Mouse (Mus musculus): ENCODE data around the gene Folr2.

Gene Folr2

DNA sequence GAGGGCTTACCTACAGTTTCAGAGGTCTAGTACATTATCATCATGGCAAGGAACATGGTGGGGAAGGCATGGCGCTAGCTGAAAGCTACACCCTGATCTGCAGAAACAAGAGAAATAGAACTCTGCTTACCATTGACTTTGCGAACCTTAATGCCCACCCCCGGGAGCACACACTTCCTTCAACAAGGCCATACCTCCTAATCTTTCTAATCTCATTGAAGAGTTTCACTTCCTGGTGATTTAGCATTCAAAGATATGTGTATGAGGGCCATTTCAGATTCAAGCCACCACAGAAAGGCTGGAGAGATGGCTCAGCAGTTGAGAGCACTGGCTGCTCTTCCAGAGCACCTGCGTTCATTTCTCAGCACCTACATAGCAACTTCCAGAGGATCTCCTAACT is at the start of gene Folr2:
Folr2 (minus strand) TSS at position 101 of the 400 bp plus-strand sequence.
- no peak for DNase-seq (ENCODE audit: low read depth, low spot score)

DNA sequence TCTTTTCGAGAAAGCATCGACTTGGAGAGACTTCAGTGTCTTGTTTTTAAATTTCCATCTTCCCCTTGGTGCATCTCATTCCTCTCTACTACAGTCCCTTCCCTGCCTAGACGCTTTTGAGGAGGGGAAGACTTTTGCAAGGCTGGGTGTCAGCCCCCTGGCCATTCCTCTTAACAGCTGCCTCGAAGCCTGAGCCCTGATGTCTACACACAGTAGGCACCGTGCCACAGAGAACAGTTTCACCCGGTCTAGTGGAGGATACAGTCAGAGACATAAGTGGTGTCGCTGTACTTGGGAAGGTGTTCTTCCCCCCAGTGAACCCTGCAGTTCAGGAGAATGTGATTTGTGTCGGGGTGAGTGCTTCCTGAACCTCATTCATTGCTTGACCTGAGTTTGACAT is 49.7 kb upstream of the Folr2 start:
- no peak for DNase-seq (ENCODE audit: low read depth, low spot score)

DNA sequence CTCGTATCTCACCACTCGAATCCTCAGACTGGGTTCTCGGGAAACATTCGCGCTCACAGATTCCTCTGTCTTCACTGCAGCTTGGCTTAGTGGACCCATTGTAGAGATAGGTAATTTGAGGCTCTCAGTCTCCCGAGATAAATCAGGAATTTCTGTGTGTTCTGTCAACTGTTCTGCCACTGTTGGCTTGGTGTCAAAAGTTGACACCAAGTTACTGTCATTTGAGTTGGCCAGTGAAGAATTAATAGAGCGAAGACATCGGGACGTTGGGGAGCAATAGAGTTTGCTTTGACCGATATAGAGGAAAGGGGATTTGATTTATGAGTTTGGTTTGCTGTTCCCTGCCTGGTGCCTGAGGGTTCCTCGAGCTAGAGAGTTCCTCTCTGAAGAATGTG is 49.3 kb upstream of the Folr2 start, which contains the start of gene Tomt:
Tomt (minus strand) TSS at position 73 of the 395 bp plus-strand sequence.
- DNase-seq (ENCODE audit: low read depth, low spot score) = no peak

DNA sequence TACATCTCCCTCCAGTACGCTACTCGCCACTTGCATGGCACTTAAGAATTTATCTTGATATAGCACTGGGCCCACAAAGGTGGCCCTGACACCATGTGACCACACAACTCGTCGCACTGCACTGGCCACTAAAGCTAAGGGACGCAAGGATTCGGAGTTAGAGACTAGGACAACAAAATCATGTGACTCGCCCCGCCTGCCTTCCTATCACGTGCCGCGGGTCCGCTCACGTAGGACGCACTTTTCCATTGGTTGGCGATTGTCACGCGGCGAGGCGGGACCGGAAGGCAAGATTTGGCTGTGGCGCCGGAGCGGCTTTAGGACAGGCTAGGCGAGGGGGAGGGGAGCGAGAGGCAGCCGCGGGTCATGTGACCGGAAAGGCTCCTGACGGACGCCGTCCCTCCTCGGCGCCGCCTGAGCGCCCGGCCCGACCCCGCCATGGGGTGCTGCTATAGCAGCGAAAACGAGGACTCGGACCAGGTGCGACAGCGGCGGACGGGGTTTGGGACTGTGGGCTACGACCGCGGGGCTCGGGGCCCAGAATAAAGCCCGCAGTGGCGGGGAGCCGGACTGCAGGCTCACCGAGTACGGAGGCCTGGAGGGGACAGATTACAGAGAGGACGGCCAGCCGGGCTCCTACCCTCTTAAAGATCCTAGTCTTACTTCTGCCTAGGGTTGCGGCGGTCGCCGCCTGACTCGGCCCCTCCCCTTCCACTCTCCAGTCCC is 48.7 kb upstream of the Folr2 start, which contains the start of gene Lamtor1:
Lamtor1 (plus strand) TSS at position 344 of the 726 bp plus-strand sequence.
- peak; percentile 98 for DNase-seq (ENCODE audit: low read depth, low spot score)

DNA sequence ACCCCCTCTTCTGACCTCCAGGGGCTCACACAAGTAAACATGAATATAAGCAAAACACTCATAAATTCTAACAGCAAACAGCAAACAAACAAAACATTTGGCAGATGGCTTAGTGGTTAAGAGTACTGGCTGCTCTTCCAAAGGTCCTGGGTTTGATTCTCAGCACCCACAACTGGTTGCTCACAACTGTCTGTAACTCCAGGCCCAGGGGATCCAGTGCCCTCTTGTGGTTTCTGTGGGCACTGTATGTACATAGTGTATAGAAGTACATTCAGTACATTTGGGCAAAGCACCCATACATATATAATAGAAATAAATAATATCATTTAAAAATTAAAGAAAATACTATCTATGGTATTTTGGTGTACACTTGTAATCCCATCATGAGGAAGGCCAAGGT is 45.9 kb upstream of the Folr2 start:
- DNase-seq (ENCODE audit: low read depth, low spot score) = no peak

DNA sequence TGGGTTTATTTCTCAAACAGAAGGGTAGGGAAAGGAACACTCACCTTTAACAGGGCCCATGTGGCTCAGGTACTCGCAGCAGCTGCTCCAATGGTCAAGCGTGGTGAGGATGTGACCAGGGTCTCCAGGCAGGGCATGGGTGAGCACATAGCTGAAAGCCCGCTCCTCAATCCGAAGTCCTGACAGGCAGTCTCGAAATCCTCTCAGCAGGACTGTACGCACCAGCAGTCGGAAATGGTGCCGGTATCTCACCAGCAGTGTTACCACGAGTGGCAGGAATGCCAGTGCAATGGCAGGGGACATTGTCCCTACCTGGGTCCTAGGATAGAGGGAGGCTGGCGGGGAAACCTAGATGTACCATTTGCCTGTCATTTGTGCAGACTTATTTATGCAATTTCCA is 45.0 kb upstream of the Folr2 start:
- DNase-seq (ENCODE audit: low read depth, low spot score) = no peak

DNA sequence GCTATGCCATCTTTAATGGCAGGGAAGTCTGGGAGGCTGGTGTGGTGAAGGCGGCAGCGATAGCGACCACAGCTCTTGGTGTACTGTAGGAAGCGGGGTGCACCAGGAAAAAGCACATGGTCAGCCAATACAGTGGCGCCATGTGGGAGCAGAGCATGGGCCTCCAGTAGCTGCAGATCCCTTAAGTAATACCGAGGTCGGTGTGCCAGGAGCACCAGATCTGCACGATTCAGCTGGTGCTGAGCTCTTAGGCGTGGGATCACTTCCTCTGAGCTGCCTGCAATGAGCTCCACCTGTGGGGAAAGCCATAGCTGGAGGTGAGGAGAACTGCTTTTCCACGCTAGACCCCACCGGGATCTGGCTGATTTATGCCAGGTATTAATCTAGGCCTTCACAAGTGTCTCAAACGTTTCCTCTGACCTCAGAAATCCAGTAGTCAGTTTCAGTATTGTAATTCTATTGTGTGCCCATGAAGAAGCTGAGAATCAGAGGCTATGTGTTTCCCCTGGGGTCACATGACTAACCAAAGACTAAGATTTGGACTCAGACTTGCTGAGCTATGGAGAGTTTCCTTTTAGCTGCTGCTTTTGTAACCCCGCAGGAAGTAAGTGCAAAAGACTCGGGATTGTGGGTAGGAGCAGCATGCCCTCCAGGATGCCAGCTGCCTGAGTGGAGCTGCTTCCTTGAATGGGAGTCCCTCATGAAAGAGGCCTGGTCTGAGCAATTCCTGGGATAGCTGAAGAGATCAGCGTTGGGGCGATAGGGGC is 43.5 kb upstream of the Folr2 start:
- no peak for DNase-seq (ENCODE audit: low read depth, low spot score)

DNA sequence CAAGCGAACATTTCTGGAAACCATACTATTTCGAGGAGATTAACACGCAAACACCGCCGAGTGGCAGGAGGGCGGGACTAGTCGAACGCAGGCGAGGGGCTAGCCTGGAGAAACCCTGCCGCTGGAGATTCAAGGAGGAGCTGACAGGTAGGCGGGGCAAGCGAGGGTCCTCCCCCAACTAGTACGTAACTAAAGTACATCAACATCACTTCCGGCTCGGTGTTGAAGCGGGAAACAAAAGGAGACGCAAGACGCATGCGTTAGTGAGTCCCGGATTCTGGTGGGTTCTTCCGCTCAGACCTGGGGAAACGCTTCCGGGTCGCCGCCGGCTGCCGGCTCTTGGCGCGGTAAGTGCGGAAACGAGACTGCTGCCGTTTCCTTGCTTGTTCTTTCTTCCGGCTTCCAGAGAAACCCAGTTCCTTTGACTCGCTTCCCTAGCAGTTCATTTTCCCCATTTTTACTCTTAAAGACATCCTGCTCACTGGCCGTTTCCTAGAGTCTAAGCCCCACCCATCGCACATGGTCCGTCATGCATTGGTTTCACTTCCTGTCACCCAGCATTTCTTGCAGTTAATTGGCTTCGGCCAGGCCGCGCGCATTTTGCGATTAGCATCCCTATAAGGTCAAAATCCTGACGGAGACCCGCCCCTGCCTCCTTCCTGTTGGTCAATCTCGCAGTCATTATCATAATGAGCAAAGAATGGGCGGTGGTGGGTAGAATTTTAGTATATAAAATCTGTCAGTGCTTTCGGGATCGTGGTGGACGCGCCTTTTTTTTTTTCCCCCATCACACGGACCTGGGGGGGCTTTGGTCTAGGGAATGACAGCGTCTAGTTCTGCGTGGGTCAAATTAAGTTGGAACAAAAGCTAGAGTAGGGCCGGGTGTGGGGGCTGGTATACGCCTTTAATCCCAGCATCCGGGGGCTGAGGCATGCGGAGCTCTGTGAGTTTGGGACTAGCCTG is 39.4 kb upstream of the Folr2 start:
- DNase-seq (ENCODE audit: low read depth, low spot score) = peak; percentile 98

DNA sequence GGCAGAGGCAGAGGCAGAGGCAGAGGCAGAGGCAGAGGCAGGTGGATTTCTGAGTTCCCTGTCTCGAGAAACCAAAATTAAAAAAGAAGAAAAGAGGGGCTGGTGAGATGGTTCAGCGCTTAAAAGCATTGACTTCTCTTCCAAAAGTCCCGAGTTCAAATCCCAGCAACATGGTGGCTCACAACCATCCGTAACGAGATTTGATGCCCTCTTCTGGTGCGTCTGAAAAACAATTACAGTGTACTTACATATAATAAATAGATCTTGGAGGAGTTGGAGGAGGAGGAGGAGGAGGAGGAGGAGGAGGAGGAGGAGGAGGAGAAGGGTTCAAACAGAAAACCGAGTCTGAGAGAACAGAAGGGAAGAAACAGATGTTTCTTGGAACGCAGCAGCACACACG is 38.7 kb upstream of the Folr2 start:
- DNase-seq (ENCODE audit: low read depth, low spot score) = no peak

DNA sequence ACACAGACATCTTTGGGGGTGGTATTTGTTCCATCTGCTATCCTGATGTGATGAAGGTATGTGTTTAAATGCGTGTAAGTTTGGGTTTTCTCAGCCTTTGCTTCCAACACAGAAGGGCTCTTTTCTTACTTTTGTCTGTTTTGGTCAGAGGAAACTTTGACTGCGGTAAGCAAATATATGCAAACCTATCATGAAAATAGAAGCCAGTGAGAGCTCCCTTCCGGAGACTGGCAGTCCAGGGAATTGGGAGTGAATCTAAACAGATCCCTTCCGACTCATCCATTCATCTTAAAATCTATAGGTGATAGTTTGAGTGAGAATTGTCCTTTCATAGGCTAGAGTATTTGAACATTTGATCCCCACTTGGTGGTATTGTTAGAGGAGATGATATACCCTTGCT is 31.5 kb upstream of the Folr2 start:
- no peak for DNase-seq (ENCODE audit: low read depth, low spot score)

DNA sequence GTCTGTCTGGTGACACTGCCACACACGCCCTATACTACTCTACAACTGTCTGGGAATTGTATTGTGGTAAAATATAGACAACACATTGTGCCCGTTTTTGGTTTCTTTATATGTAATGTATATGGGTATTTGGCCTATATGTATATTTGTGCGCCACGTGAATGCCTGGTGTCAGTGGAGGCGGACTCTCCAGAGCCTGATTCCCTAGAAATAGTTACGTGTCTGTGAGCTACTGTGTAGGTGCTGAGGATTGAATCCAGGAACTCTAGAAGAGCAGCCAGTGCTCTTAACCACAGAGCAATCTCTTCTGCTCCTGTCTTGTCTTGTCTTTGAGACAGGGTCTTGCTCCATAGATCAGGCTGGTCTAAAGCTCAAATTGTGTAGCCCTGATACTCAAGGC is 29.3 kb upstream of the Folr2 start:
- DNase-seq (ENCODE audit: low read depth, low spot score) = no peak

DNA sequence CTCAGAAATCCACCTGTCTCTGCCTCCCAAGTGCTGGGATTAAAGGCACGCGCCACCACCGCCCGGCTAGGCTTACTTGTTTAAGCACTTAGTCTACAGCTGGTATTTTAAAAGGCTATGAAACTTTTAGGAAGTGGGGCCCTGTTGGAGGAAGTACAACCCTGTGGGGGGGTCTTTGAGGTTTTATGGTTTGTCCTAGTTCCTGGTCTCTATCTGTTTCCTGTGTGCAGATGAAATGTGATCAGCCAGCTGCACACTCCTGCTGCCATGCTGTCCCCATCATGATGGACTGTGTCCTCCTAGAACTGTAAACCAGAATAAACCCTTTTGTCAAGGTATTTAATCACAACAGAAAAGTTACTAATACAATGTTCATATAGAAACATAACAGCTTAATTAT is 27.2 kb upstream of the Folr2 start:
- no peak for DNase-seq (ENCODE audit: low read depth, low spot score)

DNA sequence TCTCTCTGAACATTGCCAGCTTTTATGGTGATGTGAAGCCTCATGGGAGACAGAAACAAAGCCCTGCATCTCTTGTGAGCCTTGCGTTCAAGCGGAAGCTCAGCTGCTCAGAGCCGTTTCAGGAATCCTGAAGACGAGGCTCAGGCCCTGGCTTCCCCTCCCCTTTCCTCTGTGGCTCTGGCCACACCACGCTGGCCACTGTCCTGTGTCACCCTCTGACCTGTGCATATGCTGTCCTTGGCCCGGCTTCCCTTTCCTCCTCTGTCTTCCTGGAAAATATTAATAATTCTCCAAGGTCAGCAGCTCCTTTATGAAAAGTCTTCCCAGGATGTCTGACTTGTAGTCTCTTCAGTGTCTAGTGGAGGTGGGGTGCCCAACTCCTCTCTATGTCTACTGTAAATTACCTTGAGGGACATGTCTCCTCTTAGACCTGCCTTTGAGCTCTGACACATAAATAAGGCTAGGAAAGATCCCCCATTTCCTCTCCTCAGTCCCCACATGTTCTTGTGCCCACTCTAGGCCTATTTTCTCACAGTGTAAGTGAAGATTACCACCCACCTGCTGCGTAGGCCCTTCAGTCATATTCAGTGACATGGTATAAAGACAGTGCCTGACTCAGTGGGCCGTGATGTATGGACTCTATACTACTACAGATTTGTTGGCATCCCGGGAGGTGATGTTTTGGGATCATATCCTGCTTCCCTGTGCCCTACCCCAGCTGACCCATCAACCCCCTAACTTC is 25.6 kb upstream of the Folr2 start:
- no peak for DNase-seq (ENCODE audit: low read depth, low spot score)

DNA sequence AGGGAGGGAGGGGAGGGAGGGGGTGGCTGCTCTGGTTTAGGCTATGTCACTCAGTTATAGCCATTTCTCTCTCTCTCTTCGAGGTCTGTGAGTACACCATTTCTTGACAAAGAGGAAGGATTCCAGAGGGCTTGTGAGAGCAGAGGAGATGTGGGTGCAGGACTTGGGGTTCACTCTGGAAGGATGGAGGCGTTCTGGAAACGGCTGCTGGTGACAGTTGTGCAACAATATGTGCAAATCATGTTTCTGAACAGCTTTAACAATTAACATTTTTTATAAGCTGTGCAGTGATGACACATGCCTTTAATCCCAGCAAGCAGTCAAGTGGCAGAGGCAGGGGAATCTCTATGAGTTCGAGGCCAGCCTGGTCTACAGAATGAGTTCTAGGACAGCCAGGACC is 23.9 kb upstream of the Folr2 start:
- DNase-seq (ENCODE audit: low read depth, low spot score) = no peak

DNA sequence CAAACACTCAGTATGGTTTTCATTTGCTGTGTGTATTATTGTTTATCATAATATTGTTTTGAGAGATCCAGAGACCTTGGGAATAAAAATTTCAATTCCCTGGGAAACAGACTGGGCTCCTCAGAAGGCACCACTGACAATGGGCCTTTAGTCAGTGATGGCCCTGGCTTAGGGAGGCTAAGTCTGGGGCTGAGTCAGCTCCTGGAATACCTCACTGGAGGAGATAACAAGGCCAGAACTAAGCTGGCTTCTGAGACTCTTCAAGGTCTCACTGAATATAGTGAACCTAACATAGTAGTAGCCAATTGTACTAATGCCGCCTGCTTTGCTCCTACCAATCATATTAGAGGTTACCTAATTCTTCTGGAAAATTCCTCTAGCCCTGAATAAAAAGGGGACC is 19.0 kb upstream of the Folr2 start:
- DNase-seq (ENCODE audit: low read depth, low spot score) = no peak

DNA sequence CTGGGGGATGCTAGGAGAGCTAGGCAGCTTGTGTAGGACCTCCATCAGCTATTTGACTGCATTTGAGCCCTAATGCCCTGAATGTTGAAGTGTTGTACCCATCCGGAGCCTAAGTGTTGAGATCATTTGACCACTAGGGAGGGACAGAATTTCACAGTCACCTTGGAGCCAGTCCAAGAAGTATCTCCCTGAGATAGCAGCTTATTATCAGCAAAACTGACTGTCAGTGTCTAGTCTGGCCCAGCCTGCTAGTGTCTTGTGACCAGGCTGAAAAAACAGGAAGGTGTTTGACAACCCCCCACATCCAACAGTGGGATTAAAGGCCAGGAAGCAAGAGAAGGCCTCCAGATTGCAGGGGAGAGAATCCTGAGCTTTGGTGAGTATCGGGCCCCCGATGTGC is 14.3 kb upstream of the Folr2 start:
- peak; percentile 15 for DNase-seq (ENCODE audit: low read depth, low spot score)

DNA sequence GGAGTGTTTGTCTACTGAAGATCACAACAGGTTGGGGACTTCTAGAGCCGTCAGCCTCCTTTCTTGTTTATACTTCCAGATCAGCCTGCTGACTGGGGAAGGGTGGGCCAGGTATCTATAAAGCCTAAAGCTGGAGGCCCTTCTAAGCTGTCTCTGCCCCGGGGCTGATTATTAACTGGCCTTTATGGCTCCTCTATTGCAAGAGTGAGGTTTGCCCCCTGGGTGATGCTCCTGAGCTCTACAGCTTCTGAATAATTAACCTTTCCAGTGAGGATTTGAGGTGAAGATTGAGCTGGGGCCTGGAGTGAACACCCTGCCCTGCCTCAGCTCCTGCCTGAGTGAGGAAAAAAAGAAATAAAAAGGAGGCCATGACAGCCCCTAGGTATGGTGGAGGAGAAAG is 13.6 kb upstream of the Folr2 start, which contains the start of gene Folr1:
Folr1 (minus strand) TSS at position 160 of the 400 bp plus-strand sequence.
- no peak for DNase-seq (ENCODE audit: low read depth, low spot score)

DNA sequence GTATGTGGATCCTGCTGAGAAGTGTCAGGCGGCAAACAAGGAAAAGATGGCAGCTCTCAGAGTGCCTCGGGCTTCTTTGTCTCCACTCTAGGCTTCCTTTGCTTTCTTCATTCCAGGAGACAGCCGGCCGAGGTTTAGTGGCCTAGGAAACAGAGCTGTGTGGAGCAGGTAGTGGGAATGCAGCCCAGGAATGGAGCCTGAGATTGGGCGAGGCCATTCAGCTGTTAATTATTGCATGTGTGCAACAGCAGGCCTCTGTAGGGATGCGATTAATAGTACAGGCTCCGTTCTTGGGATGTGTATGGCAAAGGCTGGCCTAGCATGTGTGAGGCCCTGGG is 12.1 kb upstream of the Folr2 start:
- DNase-seq (ENCODE audit: low read depth, low spot score) = no peak

DNA sequence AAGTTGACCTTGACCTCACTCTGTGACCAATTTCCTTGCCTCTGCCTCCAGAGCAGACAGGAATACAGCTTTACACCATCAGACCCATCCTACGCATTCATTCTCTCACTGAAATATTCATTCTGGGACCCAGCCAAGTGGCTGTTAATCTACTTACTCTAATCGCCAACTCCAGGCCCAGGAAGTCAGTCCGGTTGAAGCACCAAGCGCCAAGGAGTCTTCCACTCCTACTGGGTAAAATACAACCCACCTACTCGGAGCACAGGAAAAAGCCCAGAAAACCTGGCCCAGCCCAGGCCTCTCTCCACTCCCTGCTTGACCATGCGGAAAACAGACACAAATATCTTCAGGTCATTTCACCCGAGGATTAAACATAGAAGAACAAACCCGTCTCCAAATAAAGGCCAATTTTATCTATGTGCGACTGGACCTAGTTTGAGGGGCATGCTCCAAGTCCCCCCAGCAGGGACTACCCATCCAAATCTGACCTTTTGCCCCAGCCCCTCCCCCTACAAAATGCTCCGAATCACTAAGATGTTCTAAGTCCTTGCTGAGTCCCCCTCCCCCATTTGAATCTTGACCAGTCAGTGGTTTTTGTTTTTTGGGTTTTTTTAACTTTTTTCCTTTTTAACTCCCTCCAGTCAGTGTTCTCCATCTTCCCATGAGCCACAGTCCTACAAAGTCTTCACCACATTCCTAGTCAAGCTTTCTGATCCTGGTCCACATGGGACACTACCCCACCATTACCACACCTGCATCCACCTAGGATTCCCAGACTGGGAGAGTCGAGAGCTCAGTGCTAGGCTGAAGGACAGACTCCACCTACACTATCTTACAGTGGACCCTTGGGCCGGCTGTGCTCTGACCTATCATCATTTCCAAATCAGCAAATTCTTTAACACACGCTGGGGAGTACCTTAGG is 11.5 kb upstream of the Folr2 start:
- DNase-seq (ENCODE audit: low read depth, low spot score) = no peak

DNA sequence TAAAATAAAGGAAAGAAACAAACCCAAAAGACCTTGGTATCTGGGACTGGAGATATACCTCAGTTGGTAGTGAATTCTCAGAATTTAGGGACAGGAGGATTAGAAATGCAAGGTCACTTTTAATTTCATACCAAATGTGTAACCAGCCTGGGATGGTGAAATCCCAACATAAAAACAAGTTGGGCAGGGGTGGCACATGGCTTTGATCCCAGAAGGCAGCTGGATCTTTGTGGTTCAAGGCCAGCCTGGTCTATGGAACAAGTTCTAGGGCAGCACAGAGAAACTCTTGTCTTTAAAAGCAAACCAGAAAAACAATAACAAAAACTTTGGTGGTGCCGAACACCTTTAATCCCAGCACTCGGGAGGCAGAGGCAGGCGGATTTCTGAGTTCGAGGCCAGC is 10.5 kb upstream of the Folr2 start:
- DNase-seq (ENCODE audit: low read depth, low spot score) = no peak
